Mouse (Mus musculus): ENCODE measurements around the gene Rcl1. TPM values are rescaled to one million over a fixed set of nuclear protein-coding genes. Genes with fewer than 3 reads are reported as not detected.

The Rcl1 gene
- total RNA-seq, 1 experiment from 2014 or later, result 36.1 TPM

DNA sequence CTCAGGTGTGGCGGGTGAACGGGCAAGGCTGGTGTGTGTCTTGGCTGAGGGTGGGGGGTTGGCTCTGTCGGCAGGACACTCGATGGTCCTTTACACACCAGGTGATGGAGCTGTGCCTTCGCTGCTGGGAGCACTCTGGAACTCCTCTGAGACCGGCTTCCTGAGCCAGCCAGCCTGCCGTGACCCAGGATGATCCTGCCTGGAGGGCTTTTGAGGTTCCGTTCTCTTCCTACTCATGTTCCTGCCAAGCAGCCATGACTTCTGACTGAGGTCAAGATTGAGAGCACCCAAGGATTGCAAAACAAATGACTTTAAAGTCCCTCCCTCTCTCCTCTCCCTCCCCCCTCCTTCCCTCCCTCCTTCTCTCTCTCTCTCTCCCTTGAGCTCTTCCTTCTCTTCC is 11.5 kb downstream of the Rcl1 start:
- DNase-seq, result peak; percentile 74

- no peak for DNase-seq
These were observed 12.8 kb downstream of the Rcl1 start for GRCm38 (mm10) chr19:29113746-29114649.

DNA sequence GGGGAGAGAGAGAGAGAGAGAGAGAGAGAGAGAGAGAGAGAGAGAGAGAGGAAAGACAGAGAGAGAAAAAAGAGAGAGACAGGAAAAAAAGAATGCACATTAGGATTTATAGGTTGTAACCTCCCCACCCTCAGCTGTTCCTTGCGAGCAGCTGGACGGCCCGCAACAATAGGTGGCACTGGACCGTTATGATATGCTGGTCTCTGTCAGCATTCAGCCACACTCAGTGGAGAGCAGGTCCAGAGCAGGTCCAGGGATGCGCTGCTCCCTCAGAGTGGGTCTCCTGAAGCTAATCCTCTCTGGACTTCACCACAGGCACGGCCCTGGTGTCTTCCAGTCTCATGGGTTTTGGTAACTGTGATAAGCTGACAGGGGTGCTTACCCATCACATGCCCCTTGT is 15.6 kb downstream of the Rcl1 start:
- DNase-seq, result no peak

DNA sequence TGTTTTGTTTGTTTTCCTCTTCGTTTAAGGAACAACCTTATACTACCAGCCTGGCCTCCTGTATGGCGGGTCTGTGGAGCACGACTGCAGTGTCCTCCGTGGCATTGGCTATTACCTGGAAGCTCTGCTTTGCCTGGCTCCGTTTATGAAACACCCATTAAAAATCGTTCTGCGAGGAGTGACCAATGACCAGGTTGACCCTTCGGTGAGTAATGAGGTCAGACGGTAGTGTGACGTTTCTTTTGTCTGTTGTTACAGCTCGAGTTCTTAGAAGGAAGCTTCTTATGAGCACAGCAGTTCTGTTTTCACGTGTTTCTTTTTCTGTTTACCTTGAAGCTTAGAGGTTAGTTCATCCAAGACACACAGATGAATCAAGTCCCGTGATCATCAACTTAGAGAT is 17.0 kb downstream of the Rcl1 start:
- DNase-seq, result no peak

- no peak for DNase-seq
These were observed 19.1 kb downstream of the Rcl1 start for GRCm38 (mm10) chr19:29120311-29120710.

DNA sequence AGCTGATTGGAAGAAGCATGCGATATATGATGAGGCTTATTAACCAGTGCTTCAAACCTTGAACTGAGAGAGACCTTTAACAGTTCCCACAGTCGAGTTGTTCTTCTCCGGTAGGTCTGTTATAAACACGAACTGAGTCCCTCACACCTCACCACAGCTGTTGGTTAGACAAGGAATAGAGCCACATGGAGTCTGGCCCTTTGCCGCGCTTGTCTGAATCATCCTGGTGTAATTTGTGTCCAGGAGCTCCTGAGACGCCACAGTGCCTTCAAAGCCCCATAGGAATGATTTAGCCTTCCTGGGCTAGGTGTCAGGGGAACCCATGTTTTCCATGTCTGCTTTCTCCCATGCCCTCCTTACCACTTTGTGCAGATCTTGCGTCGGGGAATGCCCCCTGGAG is 20.2 kb downstream of the Rcl1 start:
- DNase-seq, result no peak

GRCm38 (mm10) chr19:29124886-29125585 is 23.9 kb downstream of the Rcl1 start:
- no peak for DNase-seq

GRCm38 (mm10) chr19:29126347-29127015 is 25.3 kb downstream of the Rcl1 start:
- DNase-seq, result no peak

GRCm38 (mm10) chr19:29127331-29127730 is 26.2 kb downstream of the Rcl1 start:
- peak; percentile 26 for DNase-seq

GRCm38 (mm10) chr19:29128217-29128616 is 27.0 kb downstream of the Rcl1 start:
- no peak for DNase-seq

DNA sequence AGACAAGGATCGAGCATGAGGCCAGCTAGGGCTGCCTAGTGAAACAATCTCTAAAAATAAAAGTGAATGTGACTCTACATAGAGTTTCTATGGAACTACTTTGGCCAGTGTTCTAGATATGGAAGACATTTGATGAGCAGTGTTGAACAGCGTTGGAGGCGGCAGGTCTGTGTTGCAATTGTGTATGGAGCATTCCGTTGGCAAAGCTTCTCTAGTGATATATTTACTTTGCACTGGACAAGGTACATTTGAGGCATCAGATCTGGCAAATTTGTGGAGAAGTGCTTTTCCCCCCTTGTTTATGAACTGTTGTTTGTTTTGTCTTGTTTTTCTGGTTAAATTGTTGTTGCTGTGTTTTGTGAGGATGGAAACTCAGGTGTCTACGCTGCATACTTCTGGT is 28.4 kb downstream of the Rcl1 start:
- DNase-seq, result no peak

GRCm38 (mm10) chr19:29131171-29131570 is 30.0 kb downstream of the Rcl1 start:
- no peak for DNase-seq

GRCm38 (mm10) chr19:29134293-29134692 is 33.1 kb downstream of the Rcl1 start:
- no peak for DNase-seq

DNA sequence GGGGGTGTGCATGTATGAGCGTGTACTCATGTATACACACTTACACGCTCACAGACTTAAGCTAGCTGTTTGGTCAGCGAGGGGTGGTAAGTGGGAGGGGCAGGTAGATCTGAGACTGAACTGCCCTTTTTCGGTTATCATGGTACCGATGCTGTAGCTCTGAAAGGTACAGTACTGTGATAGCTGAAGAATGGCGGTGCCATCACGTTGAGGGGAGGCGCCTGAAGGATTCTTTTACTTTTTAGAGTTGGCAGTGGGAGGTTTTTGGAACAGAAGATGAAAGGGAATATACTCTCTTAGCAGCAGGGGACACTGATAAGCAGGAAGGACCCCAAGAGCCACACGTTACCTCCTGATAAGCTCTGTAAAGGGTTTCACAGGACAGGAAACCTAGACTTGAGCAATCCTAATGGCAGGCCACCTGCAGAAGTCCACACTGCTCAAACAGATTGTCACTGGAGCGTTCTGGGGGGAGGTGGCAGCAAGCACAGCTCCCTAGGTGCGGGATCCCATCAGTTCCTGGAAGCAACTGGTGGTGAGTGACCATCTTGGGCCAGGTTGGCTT is 34.1 kb downstream of the Rcl1 start:
- DNase-seq, result no peak

- no peak for DNase-seq
These were observed 37.5 kb downstream of the Rcl1 start for GRCm38 (mm10) chr19:29138546-29139270.

DNA sequence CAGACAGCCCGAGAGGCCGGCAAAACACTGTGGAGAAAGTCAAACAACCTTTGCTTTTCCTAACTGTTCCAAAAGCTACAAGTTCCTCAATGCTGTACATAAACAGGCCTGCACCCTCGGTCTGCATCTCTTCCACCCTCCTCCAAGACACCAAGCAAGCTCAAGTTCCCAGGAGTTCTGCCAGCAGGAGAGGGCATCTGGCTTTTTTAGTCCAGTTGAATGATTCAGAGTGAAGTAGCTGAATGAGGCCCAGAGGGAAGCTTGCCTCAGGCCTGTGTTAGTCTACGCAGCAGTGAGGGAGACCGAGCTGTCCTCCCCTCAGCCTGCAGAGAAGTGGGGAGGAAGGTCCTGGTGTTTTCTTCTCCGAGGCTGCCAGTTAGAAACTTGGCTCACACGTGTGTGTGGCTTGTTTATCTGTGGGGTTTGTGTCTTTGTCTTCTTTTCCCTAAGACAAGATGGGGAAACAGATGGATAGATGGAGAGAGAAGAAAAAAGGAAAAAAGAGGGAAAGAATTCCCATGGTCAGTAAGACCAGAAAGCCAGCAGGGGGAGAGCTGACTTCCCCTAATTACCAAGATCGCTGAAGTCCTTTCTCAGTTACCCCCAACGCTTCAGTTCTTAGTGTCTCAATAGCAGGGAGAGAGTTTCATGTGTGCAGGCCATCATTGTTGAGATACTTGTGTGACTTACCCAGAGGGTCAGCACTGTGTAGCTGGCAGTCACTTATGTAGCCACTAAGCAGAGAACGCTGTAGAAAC is 38.7 kb downstream of the Rcl1 start:
- DNase-seq, result no peak

DNA sequence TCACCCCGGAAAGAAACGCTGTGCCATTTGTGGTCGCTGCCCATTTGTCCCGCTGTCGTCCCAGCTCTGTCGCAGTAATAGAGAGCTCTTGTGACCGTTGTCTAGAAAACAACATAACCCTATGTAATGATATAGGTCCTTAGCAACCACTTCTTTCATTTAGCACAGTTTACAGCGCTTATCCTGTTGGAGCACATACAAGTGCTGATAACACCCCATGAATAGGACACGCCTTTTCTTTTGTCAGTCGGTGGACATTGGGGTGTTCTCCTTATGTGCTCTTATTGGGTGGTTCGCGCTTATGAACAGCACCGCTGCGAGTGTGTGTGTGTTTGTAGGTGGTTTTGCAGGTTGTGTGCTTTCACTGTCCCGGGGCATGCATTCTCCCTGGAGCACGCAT is 39.8 kb downstream of the Rcl1 start:
- DNase-seq, result no peak

GRCm38 (mm10) chr19:29142307-29142706 is 41.1 kb downstream of the Rcl1 start:
- DNase-seq, result no peak

DNA sequence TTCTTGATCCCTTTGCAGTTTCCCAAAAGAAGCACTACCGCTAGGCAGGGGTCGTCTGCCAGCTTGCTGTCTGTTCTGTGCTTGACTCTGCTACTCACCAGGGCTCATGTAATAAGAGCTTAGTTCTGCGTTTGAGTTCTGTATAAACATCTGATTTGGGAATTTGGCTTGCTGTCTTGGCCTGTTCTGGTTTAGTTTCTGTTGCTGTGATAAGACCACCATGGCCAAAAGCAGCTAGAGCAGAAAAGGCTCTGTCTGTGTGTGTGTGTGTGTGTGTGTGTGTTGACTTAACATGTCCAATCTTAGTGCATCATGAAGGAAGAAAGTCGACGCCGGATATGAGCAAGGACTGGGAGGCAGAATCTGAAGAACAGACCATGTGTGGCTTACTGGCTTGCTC is 44.2 kb downstream of the Rcl1 start:
- DNase-seq, result no peak

- no peak for DNase-seq
These were observed 45.6 kb downstream of the Rcl1 start for GRCm38 (mm10) chr19:29146820-29147219.

DNA sequence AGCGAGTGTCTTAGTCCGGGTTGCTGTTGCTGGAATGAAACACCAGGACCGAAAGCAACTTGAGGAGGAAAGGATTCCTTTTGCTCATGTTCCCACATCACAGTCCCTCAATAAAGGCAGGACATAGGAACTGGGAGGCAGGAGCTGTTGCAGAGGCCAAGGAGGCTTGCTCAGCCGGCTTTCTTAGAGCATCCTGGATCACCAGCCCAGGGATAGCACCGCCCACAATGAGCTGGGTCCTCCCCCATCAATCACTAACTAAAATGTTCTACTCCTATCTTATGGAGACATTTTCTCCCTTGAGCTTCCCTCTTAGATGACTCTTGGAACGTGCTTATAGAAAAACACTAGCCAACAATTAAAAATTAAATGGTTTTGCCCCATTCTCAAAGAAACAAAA is 48.4 kb downstream of the Rcl1 start:
- DNase-seq, result no peak

Measured in adrenal gland, postnatal 14 days (tissue).